Comparison of ENCODE assay signal across 8 mouse cellular contexts in the genomic region with DNA sequence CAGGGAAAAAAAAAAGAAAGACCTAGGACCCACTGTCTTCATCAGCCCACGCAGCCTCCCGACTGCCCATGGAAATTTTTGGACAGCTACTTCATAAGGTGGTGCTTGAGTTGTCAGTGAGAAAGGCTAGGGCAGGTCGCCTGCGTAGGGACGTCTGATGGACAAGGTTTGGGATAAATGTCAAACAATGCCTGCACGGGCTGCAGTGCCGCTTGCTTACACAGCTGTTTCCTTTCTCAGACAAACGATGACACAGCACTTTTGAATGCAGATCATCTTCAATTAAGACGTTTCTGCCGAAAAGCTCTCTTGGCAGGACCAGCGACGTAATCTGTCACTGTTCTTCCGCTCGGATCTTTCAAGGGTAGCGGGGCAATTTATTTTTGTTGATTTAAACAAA.
DNase-seq lines count a peak whose midpoint lies in the region; ATAC-seq and TF ChIP-seq lines count a peak whose summit lies in the region.

No protein-coding gene starts in this region.

- ATAC-seq in frontal cortex, adult (ENCODE audit: low TSS enrichment), result 0 out of 2 replicates have a peak, but pooled peaks have one; percentile 2
- ATAC-seq in embryonic facial prominence, embryonic 11.5 days (replicated peaks; ENCODE audit: insufficient number of reproducible peaks, low FRiP score, low TSS enrichment, low read depth), result peak; percentile 25; the same call in 1 of the 2 replicates
- 0 out of 2 replicates have a peak, but pooled peaks have one; percentile 12 for ATAC-seq in hindbrain, embryonic 11.5 days (ENCODE audit: low FRiP score)
- ATAC-seq in midbrain, postnatal 0 days (ENCODE audit: low FRiP score), result peak; percentile 42; the same call in 1 of the 2 replicates

- intact Hi-C loops in left cerebral cortex, postnatal 4 days (cut with DNase I), result no loop called here

- H3K9me3 ChIP-seq in embryonic facial prominence, embryonic 11.5 days (replicated peaks; ENCODE audit: control insufficient read depth, low read length), result no peaks in the 10 kb centered on the region
- no peaks in the 10 kb centered on the region for H3K9me3 ChIP-seq in hindbrain, embryonic 11.5 days (ENCODE audit: control insufficient read depth, low read length)
- H3K9me3 ChIP-seq in midbrain, postnatal 0 days (ENCODE audit: low read length), result no peaks in the 10 kb centered on the region

- no peak overlapping the region; the same call in 1 of the 2 replicates for H3K27ac ChIP-seq in embryonic facial prominence, embryonic 11.5 days (replicated peaks; ENCODE audit: low read depth, low read length)
- H3K27ac ChIP-seq in hindbrain, embryonic 11.5 days (ENCODE audit: low read depth, low read length), result 0 out of 2 replicates have a peak overlapping the region, but pooled peaks have one; percentile 4
- no peak overlapping the region for H3K27ac ChIP-seq in liver, adult 2 months (replicated peaks; ENCODE audit: insufficient read depth, low read depth, low read length)
- no peak overlapping the region for H3K27ac ChIP-seq in midbrain, postnatal 0 days (ENCODE audit: low read depth, low read length)

- no peak for TF ChIP-seq CTCF in liver, adult 2 months (IDR thresholded peaks at IDR 0.05; ENCODE audit: low read depth, low read length)
- TF ChIP-seq CTCF in midbrain, postnatal 0 days (IDR thresholded peaks at IDR 0.05), result no peak

- TF ChIP-seq POLR2A in liver, adult 2 months (IDR thresholded peaks at IDR 0.05; ENCODE audit: extremely low read depth, insufficient read depth, low read length), result no peak

- H3K27me3 ChIP-seq in embryonic facial prominence, embryonic 11.5 days (ENCODE audit: control insufficient read depth, insufficient read depth, low read length), result no peaks in the 10 kb centered on the region
- peaks cover 3% of the 10 kb centered on the region; the same call in 1 of the 2 replicates for H3K27me3 ChIP-seq in hindbrain, embryonic 11.5 days (ENCODE audit: control insufficient read depth, insufficient read depth, low read length)
- H3K27me3 ChIP-seq in liver, adult 2 months (ENCODE audit: control insufficient read depth, insufficient read depth, low read length), result no peaks in the 10 kb centered on the region
- no peaks in the 10 kb centered on the region for H3K27me3 ChIP-seq in midbrain, postnatal 0 days (ENCODE audit: insufficient read depth, low read length)

- DNase-seq in frontal cortex, postnatal 10 days (ENCODE audit: low spot score in 2 of 2), result no peak
- peak; percentile 68 for DNase-seq in embryonic facial prominence, embryonic 11.5 days (ENCODE audit: low spot score)
- DNase-seq in hindbrain, embryonic 11.5 days (ENCODE audit: low spot score), result peak; percentile 66
- DNase-seq in liver, adult 2 months (ENCODE audit: extremely low read depth, low read depth, low spot score), result peak; percentile 6
- DNase-seq in midbrain, postnatal 0 days (ENCODE audit: low spot score), result peak; percentile 79
- DNase-seq in left cerebral cortex, postnatal 4 days, result no peak
- DNase-seq in ovary, postnatal 10 days (ENCODE audit: low spot score), result no peak

- 16% methylated on average over 15 of the region's 15 CpGs for WGBS in embryonic facial prominence, embryonic 11.5 days
- WGBS in hindbrain, embryonic 11.5 days, result 18% methylated on average over 15 of the region's 15 CpGs
- 20% methylated on average over 15 of the region's 15 CpGs for WGBS in liver, adult 2 months
- WGBS in midbrain, postnatal 0 days, result 12% methylated on average over 15 of the region's 15 CpGs

- no peak overlapping the region for H3K4me3 ChIP-seq in embryonic facial prominence, embryonic 11.5 days (ENCODE audit: low read depth, low read length)
- no peak overlapping the region for H3K4me3 ChIP-seq in hindbrain, embryonic 11.5 days (ENCODE audit: low read depth, low read length)
- H3K4me3 ChIP-seq in liver, adult 2 months (ENCODE audit: insufficient read depth, low read depth, low read length), result no peak overlapping the region
- H3K4me3 ChIP-seq in midbrain, postnatal 0 days (ENCODE audit: low read depth, low read length), result no peak overlapping the region

- H3K36me3 ChIP-seq in embryonic facial prominence, embryonic 11.5 days (replicated peaks; ENCODE audit: control insufficient read depth, insufficient read depth, low read depth, low read length), result no peaks in the 10 kb centered on the region
- no peaks in the 10 kb centered on the region for H3K36me3 ChIP-seq in hindbrain, embryonic 11.5 days (ENCODE audit: control insufficient read depth, insufficient read depth, low read length)
- no peaks in the 10 kb centered on the region for H3K36me3 ChIP-seq in liver, adult 2 months (ENCODE audit: control insufficient read depth, insufficient read depth, low read length)
- H3K36me3 ChIP-seq in midbrain, postnatal 0 days (ENCODE audit: insufficient read depth, low read length), result no peaks in the 10 kb centered on the region

- no peak overlapping the region for H3K4me2 ChIP-seq in embryonic facial prominence, embryonic 11.5 days (ENCODE audit: low read depth, low read length)
- H3K4me2 ChIP-seq in hindbrain, embryonic 11.5 days (replicated peaks; ENCODE audit: low read depth, low read length), result no peak overlapping the region; the same call in 1 of the 2 replicates
- peak overlapping the region; percentile 23 for H3K4me2 ChIP-seq in midbrain, postnatal 0 days (ENCODE audit: low read depth, low read length, poor library complexity, severe bottlenecking)

- no peaks in the 10 kb centered on the region for H3K79me2 ChIP-seq in liver, adult 2 months (ENCODE audit: control insufficient read depth, insufficient read depth, low read length)

- no peak overlapping the region for H3K9ac ChIP-seq in embryonic facial prominence, embryonic 11.5 days (replicated peaks; ENCODE audit: low read length)
- 0 out of 2 replicates have a peak overlapping the region, but pooled peaks have one; percentile 19 for H3K9ac ChIP-seq in hindbrain, embryonic 11.5 days (ENCODE audit: low read depth, low read length)
- H3K9ac ChIP-seq in liver, adult 2 months (ENCODE audit: low read depth, low read length), result no peak overlapping the region
- no peak overlapping the region for H3K9ac ChIP-seq in midbrain, postnatal 0 days (replicated peaks; ENCODE audit: low read length, poor library complexity, severe bottlenecking)

- H3K4me1 ChIP-seq in embryonic facial prominence, embryonic 11.5 days (ENCODE audit: control insufficient read depth, insufficient read depth, low read length), result peaks cover 8% of the 10 kb centered on the region; the same call in 1 of the 2 replicates
- H3K4me1 ChIP-seq in hindbrain, embryonic 11.5 days (replicated peaks; ENCODE audit: control insufficient read depth, insufficient read depth, low read length), result peaks cover 15% of the 10 kb centered on the region
- no peaks in the 10 kb centered on the region; the same call in 1 of the 2 replicates for H3K4me1 ChIP-seq in liver, adult 2 months (ENCODE audit: control insufficient read depth, insufficient read depth, low read length)
- peaks cover 17% of the 10 kb centered on the region for H3K4me1 ChIP-seq in midbrain, postnatal 0 days (ENCODE audit: insufficient read depth, low read length)

Comparison
In these comparisons a context has a peak if more than half of its experiments do, and no peak if none do; other contexts are left out.
1. DNase-seq: peak in embryonic facial prominence, embryonic 11.5 days (single experiment), hindbrain, embryonic 11.5 days (single experiment), liver, adult 2 months (single experiment) and midbrain, postnatal 0 days (single experiment); none in frontal cortex, postnatal 10 days (0 of 2), left cerebral cortex, postnatal 4 days (single experiment) and ovary, postnatal 10 days (single experiment).
2. Peak in every context shown above with its lines, with median percentiles within 50 percentile points of each other: ATAC-seq.